Mouse (Mus musculus) CH12F3 (cell line): Measurements from ENCODE around the gene Rbm3.
"Not testable (repeated sequence)": the region's sequence is repeated elsewhere in the genome, so short reads cannot be mapped to it uniquely, and the experiment has no call there.

ENCODE experiments used
- in situ Hi-C: fragments of 300-500 bp; cut with MboI; formaldehyde crosslinking; loops from 2 replicates; pipeline ENCODE4 v1.14.3; 2020; ENCODE audit warnings: low sequenced_read_pairs

Rbm3 gene

GRCm38 (mm10) chrX:8132017-8132976 is 13.4 kb downstream of the Rbm3 start, which contains the start of gene Wdr13:
Gene Wdr13 (minus strand): TSS chrX:8132892.
- in situ Hi-C loops, result no loop called here

- in situ Hi-C loops, result no loop called here
These were observed 14.3 kb downstream of the Rbm3 start for GRCm38 (mm10) chrX:8131393-8131792.

GRCm38 (mm10) chrX:8125235-8125634 is 20.4 kb downstream of the Rbm3 start:
- in situ Hi-C loops, result no loop called here

- in situ Hi-C loops, result loop anchor here (25.0 kb wide), 1 partner anchor 212 kb away; the partner anchor contains the start of genes Gm10490, Gm10491 and Pcsk1n
These were observed 21.7 kb downstream of the Rbm3 start for GRCm38 (mm10) chrX:8123821-8124470.

GRCm38 (mm10) chrX:8117264-8117663 is 28.4 kb downstream of the Rbm3 start:
- in situ Hi-C loops, result loop anchor here (25.0 kb wide), 1 partner anchor 205 kb away; the partner anchor contains the start of genes Gm10490, Gm10491 and Pcsk1n

- in situ Hi-C loops, result loop anchor here (25.0 kb wide), 1 partner anchor 203 kb away; the partner anchor contains the start of genes Gm10490, Gm10491 and Pcsk1n
These were observed 30.4 kb downstream of the Rbm3 start for GRCm38 (mm10) chrX:8115275-8115674.

- in situ Hi-C loops, result loop anchor here (25.0 kb wide), 1 partner anchor 193 kb away; the partner anchor contains the start of genes Gm10490, Gm10491 and Pcsk1n
These were observed 40.7 kb downstream of the Rbm3 start for GRCm38 (mm10) chrX:8105019-8105418.

- in situ Hi-C loops, result loop anchor here (25.0 kb wide), 1 partner anchor 190 kb away; the partner anchor contains the start of genes Gm10490, Gm10491 and Pcsk1n
These were observed 43.4 kb downstream of the Rbm3 start for GRCm38 (mm10) chrX:8102213-8102668.

GRCm38 (mm10) chrX:8101017-8101416 is 44.7 kb downstream of the Rbm3 start:
- in situ Hi-C loops, result loop anchor here (25.0 kb wide), 1 partner anchor 189 kb away; the partner anchor contains the start of genes Gm10490, Gm10491 and Pcsk1n

- in situ Hi-C loops, result no loop called here
These were observed 46.2 kb downstream of the Rbm3 start for GRCm38 (mm10) chrX:8099435-8099834.

- in situ Hi-C loops, result no loop called here
These were observed 48.9 kb downstream of the Rbm3 start for GRCm38 (mm10) chrX:8096787-8097242.

GRCm38 (mm10) chrX:8096068-8096786 is 49.5 kb downstream of the Rbm3 start:
- in situ Hi-C loops, result not testable (repeated sequence)

- in situ Hi-C loops, result no loop called here
These were observed 50.1 kb downstream of the Rbm3 start for GRCm38 (mm10) chrX:8095546-8095945.

- in situ Hi-C loops, result not testable (repeated sequence)
These were observed 54.7 kb downstream of the Rbm3 start for GRCm38 (mm10) chrX:8090954-8091347.

GRCm38 (mm10) chrX:8090346-8090953 is 55.2 kb downstream of the Rbm3 start, which contains the start of gene Was:
Gene Was (minus strand): TSS chrX:8090498.
- in situ Hi-C loops, result no loop called here

GRCm38 (mm10) chrX:8089746-8090145 is 55.9 kb downstream of the Rbm3 start:
- in situ Hi-C loops, result no loop called here
